Mouse (Mus musculus): ENCODE measurements around the gene Plcb1.

The Plcb1 gene

GRCm38 (mm10) chr2:135204141-135205120 is 418.6 kb downstream of the Plcb1 start:
- DNase-seq (ENCODE audit: low read depth, low spot score), result no peak

GRCm38 (mm10) chr2:135208890-135209289 is 423.0 kb downstream of the Plcb1 start:
- no peak for DNase-seq (ENCODE audit: low read depth, low spot score)

- no peak for DNase-seq (ENCODE audit: low read depth, low spot score)
Observed at GRCm38 (mm10) chr2:135214746-135215448, 429.0 kb downstream of the Plcb1 start.

GRCm38 (mm10) chr2:135219406-135219805 is 433.5 kb downstream of the Plcb1 start:
- no peak for DNase-seq (ENCODE audit: low read depth, low spot score)

GRCm38 (mm10) chr2:135225604-135226025 is 439.7 kb downstream of the Plcb1 start:
- DNase-seq (ENCODE audit: low read depth, low spot score), result no peak

GRCm38 (mm10) chr2:135230262-135230661 is 444.4 kb downstream of the Plcb1 start:
- no peak for DNase-seq (ENCODE audit: low read depth, low spot score)

- DNase-seq (ENCODE audit: low read depth, low spot score), result no peak
Observed at GRCm38 (mm10) chr2:135242662-135243316, 456.9 kb downstream of the Plcb1 start.

GRCm38 (mm10) chr2:135243764-135244163 is 457.9 kb downstream of the Plcb1 start:
- no peak for DNase-seq (ENCODE audit: low read depth, low spot score)

- DNase-seq (ENCODE audit: low read depth, low spot score), result no peak
Observed at GRCm38 (mm10) chr2:135249925-135250324, 464.1 kb downstream of the Plcb1 start.

GRCm38 (mm10) chr2:135251821-135252315 is 466.0 kb downstream of the Plcb1 start:
- DNase-seq (ENCODE audit: low read depth, low spot score), result no peak

- DNase-seq (ENCODE audit: low read depth, low spot score), result no peak
Observed at GRCm38 (mm10) chr2:135259136-135259535, 473.3 kb downstream of the Plcb1 start.

GRCm38 (mm10) chr2:135263943-135264342 is 478.1 kb downstream of the Plcb1 start:
- DNase-seq (ENCODE audit: low read depth, low spot score), result no peak

GRCm38 (mm10) chr2:135274949-135275348 is 489.1 kb downstream of the Plcb1 start:
- no peak for DNase-seq (ENCODE audit: low read depth, low spot score)

- no peak for DNase-seq (ENCODE audit: low read depth, low spot score)
Observed at GRCm38 (mm10) chr2:135278506-135278905, 492.6 kb downstream of the Plcb1 start.

- no peak for DNase-seq (ENCODE audit: low read depth, low spot score)
Observed at GRCm38 (mm10) chr2:135279026-135279425, 493.2 kb downstream of the Plcb1 start.

GRCm38 (mm10) chr2:135283783-135284182 is 497.9 kb downstream of the Plcb1 start:
- no peak for DNase-seq (ENCODE audit: low read depth, low spot score)

GRCm38 (mm10) chr2:135296184-135296769 is 510.4 kb downstream of the Plcb1 start:
- DNase-seq (ENCODE audit: low read depth, low spot score), result no peak

GRCm38 (mm10) chr2:135300480-135300879 is 514.6 kb downstream of the Plcb1 start:
- DNase-seq (ENCODE audit: low read depth, low spot score), result no peak

- no peak for DNase-seq (ENCODE audit: low read depth, low spot score)
Observed at GRCm38 (mm10) chr2:135302483-135302882, 516.6 kb downstream of the Plcb1 start.

- DNase-seq (ENCODE audit: low read depth, low spot score), result no peak
Observed at GRCm38 (mm10) chr2:135305186-135305585, 519.3 kb downstream of the Plcb1 start.

- DNase-seq (ENCODE audit: low read depth, low spot score), result no peak
Observed at GRCm38 (mm10) chr2:135305736-135306471, 520.0 kb downstream of the Plcb1 start.

All from CD4-positive, CD25-positive, alpha-beta regulatory T cell, adult 2 months (primary cell).